Mouse (Mus musculus): ENCODE data around the gene Rere. TPM values are rescaled to one million over a fixed set of nuclear protein-coding genes. Genes with fewer than 3 reads are reported as not detected.
A peak's percentile ranks its signal among the peaks of the same experiment; 100 is the strongest.

Rere gene
- total RNA-seq, 2 experiments from 2014 or later = 13.8 to 49.5 TPM

- no peak for ATAC-seq (replicated peaks; ENCODE audit: poor library complexity)
Observed at GRCm38 (mm10) chr4:150415227-150415969, 134.0 kb downstream of the Rere start.

DNA sequence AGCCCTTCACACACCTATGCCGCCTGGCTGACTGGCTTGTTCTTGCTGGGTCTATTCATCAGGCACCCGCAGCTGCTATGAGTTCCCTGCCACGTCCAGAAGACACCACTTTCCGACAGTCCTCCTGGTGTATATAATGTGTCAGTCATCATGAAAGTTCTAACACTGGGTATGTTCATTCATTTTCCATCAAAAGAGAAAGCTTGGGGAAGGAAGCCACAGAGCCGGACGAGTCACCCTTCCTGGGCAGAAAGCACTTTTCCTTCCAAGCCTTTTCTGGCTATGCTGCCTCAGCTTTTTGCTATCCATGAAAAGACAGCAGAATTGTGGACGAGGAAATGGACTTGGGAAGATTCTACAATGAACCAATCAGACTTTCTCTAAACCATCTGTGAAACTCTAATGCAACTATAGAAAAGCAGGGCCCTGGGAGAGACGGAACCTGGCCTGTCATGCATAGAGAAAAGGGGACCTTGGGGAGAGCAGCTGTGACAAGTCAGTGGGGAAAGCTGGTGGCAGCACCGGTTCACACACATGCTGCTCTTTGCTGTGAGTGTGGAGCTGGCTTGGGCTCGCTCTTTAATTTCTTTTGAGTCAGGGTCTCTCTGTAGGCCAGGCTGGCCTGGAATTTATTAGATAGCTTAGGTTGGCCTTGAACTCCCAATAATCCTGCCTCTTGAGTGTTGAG, 139.3 kb downstream of the Rere start:
- no peak for ATAC-seq (replicated peaks; ENCODE audit: poor library complexity)

DNA sequence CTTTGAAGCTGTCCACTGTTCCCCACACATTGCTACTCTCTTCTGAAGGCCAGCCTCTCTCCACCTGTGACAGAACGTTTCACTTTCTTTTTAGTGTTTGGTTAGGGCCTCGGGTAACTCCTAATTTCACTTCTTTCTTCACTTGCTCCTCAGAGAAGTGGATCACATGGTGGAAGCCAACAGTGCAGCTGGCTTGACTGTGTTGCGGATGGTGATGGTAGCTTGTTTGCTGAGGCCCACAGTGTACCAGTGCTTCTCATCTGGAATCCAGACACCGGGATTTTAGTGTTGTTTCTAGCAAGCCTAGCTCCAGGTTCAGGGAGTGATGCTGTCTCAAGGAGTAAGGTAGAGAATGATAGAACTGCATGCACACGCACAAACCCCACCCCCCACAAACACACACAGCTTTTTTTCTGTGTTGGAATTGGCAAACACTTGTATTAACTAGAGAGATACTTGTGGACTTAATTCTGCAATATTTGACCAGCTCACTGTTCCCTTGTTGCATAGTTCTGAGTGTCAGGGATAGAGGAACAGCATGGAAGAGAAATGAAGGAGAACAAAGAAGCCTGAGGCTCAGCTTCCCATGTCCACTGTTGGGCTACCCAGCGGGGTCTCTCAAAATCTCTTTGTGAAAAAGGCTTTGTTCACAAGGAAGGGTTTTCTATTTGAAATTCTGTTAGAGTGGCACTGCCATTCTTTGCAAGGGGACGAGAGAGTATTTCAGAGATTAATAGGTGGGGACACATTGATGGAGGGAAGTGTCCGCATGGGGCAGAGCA, 144.8 kb downstream of the Rere start:
- ATAC-seq (replicated peaks; ENCODE audit: poor library complexity) = peak; percentile 37

GRCm38 (mm10) chr4:150426880-150427476, 145.5 kb downstream of the Rere start:
- ATAC-seq (replicated peaks; ENCODE audit: poor library complexity) = no peak

GRCm38 (mm10) chr4:150428762-150429161, 147.3 kb downstream of the Rere start:
- no peak for ATAC-seq (replicated peaks; ENCODE audit: poor library complexity)

DNA sequence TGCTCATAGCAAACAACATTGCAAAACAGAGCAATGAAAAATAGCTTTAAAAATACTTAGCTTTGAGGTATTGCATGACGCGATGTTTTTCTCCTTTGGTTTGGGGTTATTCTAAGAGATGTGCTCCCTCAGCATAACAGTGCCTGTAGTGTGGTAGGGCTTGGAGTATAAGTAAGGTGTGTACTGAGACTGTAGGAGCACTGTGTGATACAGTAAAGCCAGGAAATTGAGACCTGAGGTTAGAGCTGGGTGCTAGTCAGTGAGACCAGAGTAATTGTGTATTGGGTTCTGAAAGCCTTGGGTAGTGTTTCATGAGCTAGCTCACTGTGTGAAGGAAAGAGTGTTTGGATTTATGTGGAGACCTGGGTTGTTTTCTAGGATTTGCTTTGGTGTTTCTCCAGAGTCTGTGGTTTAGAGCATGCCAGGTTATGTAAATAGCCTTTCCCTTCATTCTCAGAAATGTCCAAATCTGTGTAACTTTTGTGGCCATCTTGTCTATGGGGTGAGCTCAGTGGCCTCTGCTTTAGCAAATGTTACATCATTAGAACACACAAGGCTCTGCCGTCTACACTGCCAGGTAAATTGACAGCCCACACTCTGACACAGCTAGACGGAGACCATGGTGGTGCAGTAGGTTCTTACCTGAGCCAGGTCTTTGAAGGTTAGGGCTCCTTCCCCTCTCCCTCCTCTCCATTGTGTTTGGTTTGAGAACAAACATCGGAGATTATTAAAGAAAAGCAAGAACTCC, 152.6 kb downstream of the Rere start:
- ATAC-seq (replicated peaks; ENCODE audit: poor library complexity) = no peak

- no peak for ATAC-seq (replicated peaks; ENCODE audit: poor library complexity)
Observed at GRCm38 (mm10) chr4:150435590-150435989, 154.1 kb downstream of the Rere start.

DNA sequence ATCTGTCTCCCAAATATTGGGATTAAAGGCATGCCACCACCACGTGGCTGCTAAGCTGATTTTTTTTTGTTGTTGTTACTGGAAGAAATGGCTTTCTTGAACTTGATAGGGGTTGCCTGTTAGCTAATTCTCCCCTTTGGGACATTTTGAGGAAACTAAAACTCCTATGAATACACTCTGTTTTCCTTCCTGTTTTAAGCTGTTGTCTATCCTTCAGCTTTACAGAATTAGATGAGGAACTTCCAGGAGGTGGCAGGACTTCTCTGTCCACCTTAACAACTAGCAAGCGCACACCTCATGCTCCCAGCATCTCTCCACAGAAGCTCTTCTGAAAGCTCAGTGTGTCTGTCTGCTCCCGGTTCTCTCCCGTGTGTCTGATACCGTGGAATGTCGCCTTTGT, 157.2 kb downstream of the Rere start:
- ATAC-seq (replicated peaks; ENCODE audit: poor library complexity) = peak; percentile 26; the same call in 1 of the 2 replicates

- no peak for ATAC-seq (replicated peaks; ENCODE audit: poor library complexity)
Observed at GRCm38 (mm10) chr4:150441931-150442330, 160.5 kb downstream of the Rere start.

DNA sequence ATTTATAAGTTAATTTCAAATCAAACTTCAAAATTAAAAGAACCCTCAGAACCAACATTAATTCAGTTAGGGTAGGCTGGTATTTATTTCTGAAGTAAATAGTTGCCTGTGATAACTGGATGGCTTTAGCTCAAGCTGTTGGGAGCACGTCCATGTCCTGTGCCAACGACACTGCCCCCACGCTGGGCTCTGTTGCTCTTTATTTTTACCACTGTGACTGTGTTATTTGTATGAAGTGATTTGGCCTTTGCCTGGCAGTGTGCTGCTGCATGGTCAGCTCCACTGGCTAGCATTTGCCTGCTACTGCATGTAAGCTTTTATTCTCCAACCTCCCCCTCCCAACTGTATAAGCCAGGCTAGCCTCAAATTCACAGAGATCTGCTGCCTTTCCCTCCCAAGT, 162.6 kb downstream of the Rere start:
- ATAC-seq (replicated peaks; ENCODE audit: poor library complexity) = no peak

DNA sequence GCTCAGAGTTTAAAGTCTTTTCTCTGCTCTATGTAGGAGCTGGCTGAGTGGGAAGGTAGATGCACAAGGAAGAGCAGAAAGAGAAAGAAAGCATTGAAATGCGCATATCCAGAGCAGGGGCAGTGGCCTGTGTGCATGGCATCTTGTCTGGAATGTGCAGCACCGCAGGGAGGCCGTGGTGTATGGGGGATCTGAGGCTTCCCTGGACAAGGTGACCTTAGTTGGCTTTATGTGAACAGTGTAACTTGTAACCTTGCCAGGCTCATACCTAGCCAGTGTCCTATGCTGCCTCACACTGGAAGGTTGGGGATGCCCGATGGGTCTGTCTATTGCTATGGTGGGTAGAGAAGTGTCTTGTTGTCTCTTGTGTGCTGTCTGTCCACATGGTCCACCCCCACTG, 165.2 kb downstream of the Rere start:
- no peak for ATAC-seq (replicated peaks; ENCODE audit: poor library complexity)

DNA sequence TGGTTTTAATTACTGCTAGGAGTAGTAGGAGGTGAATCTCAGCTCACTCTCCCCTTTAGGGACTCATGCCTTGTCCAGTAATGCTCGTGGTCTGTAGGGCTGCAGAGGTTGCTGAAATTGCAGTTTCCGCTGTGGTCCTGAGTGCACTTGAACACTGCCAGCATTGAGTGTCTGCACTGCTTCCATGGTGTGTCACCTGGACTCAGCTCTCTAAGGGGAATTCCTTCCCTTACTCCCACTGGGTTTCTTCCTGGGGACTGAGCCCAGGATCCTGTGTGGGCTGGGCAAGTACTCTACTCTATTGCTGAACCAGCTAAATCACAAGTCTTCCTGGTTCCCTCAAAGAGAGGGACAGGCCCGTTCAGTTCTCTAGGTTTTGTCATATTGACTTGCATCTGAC, 166.1 kb downstream of the Rere start:
- no peak for ATAC-seq (replicated peaks; ENCODE audit: poor library complexity)

DNA sequence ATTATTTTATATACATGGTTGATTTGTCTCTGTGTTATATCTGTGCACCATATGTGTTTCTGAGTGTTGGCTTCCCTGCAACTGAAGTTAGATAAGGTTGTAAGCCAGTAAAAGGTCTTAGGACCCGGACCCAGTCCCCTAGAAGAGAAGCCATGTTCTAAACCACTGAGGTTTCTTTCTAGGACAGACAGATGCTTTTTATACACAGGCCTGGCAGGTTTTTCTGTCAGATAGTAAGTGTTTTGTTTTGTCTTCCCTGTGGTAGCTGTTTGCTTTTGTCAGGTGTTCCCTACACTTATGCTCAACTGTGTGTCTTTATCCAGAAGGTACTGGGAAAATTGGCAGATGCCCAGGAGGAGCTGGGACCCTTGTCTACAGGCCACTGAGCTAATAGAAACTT, 167.0 kb downstream of the Rere start:
- ATAC-seq (replicated peaks; ENCODE audit: poor library complexity) = peak; percentile 50

GRCm38 (mm10) chr4:150450081-150450691, 168.7 kb downstream of the Rere start:
- peak; percentile 71 for ATAC-seq (replicated peaks; ENCODE audit: poor library complexity)

- ATAC-seq (replicated peaks; ENCODE audit: poor library complexity) = no peak
Observed at GRCm38 (mm10) chr4:150452155-150452847, 170.9 kb downstream of the Rere start.

GRCm38 (mm10) chr4:150454571-150455306, 173.3 kb downstream of the Rere start:
- ATAC-seq (replicated peaks; ENCODE audit: poor library complexity) = no peak

DNA sequence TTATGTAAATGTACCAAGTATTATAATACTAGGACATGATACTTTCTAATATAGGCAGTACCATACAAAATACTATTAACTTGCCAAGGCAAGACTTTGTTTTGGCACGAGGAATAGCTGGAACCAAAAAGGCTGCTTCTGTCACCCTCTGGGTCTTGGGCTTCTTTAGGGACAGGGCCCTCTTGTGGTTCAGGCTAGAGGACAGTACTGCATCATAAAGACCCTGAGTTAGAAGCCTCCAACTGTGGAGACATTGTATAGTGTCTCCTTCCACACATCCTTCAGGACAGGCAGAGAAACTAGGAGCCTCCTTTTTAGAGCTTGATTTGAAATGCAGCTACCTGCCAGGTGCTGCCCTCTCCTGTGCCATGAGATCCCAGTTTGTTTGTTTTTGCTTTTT, 174.3 kb downstream of the Rere start:
- no peak for ATAC-seq (replicated peaks; ENCODE audit: poor library complexity)

GRCm38 (mm10) chr4:150456452-150456851, 175.0 kb downstream of the Rere start:
- ATAC-seq (replicated peaks; ENCODE audit: poor library complexity) = no peak

- no peak for ATAC-seq (replicated peaks; ENCODE audit: poor library complexity)
Observed at GRCm38 (mm10) chr4:150456886-150457285, 175.4 kb downstream of the Rere start.

Data from megakaryocyte progenitor cell, adult 5-6 weeks (primary cell).